Mouse (Mus musculus) stomach, postnatal 0 days (tissue): ENCODE results near the gene Rbpms2.

Experiments used
- CTCF ChIP-seq: IDR thresholded peaks from 2 replicates; pipeline ENCODE4 v1.5.1; 2016; ENCODE audit warnings: antibody characterized with exemption, low read depth, mild to moderate bottlenecking, moderate library complexity
- EP300 ChIP-seq: optimal IDR thresholded peaks from 2 replicates; pipeline ENCODE3; 2016; ENCODE audit warnings: antibody characterized with exemption

- no peak for TF ChIP-seq CTCF
- no peak for TF ChIP-seq EP300
These were observed 1.3 kb downstream of the Rbpms2 start for GRCm38 (mm10) chr9:65630631-65631353.
